Mouse (Mus musculus) bone marrow macrophage, adult 2 months (primary cell): Measurements from ENCODE around the gene Herc1.

Experiments used
- CTCF ChIP-seq: IDR thresholded peaks from 2 replicates; pipeline ENCODE4 v1.5.1; 2012; ENCODE audit warnings: low read depth, mild to moderate bottlenecking, low read length, moderate library complexity
- POLR2A ChIP-seq: IDR thresholded peaks from 2 replicates; pipeline ENCODE4 v1.6.1; 2012; ENCODE audit warnings: mild to moderate bottlenecking, low read depth, low read length, borderline replicate concordance

DNA sequence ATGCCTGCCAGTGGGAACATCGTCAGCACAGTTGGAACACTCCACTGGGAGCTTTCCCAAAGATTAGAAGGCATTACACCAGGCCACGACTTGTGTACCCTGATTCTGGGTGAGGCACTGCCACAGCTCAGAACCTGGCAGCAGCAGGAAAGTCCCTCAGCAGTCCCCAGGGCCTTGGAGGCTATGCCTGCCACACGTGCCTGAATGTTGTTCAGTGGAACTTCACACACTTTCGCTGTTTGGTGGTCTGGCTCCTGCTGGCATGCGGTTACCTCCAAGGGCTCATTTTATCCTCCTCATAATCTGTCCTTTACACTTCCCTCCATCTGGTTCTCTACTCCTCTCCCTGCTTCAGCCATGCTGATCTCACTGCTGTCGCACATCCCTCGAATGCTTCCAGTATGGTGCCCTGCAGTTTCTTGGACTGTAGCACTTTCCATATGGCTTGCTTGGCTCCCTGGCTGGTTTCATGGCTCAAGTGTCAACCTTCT, 160.1 kb downstream of the Herc1 start:
- no peak for TF ChIP-seq CTCF
- TF ChIP-seq POLR2A = no peak
